Mouse (Mus musculus): Measurements from ENCODE around the gene Ephb6.
"Not testable (repeated sequence)": the region's sequence is repeated elsewhere in the genome, so short reads cannot be mapped to it uniquely, and the experiment has no call there.

Ephb6 gene

GRCm38 (mm10) chr6:41605061-41605793, at the start of gene Ephb6:
Gene Ephb6 (plus strand): TSS chr6:41605482.
- DNase-seq (ENCODE audit: low spot score in 2 of 2) = peak; percentile 59 to 61

DNA sequence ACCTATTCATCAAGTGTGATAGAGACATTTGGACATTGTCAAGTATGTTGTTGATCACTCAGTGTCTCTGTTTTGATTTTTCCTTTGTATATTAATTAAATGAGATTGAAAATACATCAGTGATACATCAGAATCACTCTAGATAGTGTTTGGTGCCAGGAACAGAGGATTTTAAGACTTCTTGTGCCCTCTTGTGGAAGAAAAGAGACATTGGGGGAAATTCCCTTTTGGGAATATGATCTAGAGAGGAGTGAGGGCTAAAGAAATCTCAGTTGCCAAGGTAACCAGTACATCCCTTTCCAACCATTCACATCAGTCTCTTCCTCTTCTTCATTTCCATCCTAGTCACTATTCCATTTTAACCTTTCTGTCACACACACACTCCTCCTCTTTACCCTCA, 48.9 kb upstream of the Ephb6 start:
- no peak for DNase-seq (ENCODE audit: low spot score in 2 of 2)

GRCm38 (mm10) chr6:41557468-41557867, 47.8 kb upstream of the Ephb6 start:
- DNase-seq (ENCODE audit: low spot score in 2 of 2) = no peak

- DNase-seq (ENCODE audit: low spot score in 2 of 2) = no peak
These were observed 47.0 kb upstream of the Ephb6 start for GRCm38 (mm10) chr6:41558271-41558670.

DNA sequence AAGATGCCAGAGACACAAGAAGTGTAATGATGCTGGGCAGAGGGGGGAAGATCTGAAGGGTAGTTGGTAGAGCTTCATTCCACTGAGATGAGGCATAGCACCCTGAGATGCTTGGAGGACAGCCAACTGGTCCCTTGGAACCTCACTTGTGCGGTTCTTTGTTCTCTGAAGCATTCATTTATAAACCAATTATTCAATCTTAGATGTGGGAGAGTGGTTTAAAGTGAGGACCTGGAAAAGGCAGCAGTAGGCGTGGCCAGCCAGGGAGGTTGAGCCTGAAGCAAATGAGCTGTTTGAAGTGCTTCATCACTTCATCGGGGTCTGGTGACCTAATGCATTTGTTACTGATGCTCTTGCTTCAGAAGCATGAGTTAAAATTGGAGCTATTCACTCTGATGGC, 46.0 kb upstream of the Ephb6 start:
- no peak for DNase-seq (ENCODE audit: low spot score in 2 of 2)

- peak in 1 of 2 experiments; percentile 8 for DNase-seq (ENCODE audit: low spot score in 2 of 2)
These were observed 45.0 kb upstream of the Ephb6 start for GRCm38 (mm10) chr6:41560273-41560672.

DNA sequence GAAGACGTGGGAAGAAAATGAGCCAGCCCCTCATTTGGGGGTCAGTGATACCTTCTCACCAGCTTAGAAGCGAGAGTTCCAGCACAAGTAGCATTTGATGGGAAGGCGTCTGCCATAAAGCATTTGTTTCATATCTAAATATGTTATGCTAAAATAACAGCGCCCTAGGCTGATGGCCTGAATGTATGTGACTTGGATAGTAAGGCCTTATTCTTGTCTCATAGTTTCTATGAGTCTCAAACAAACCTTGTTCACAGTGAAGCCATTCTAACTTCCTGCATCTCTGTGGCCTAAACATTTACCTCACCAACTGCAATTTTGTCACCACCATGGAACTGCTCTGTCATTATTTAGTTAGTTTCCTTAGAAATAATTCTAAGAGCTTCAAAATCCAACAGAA, 42.7 kb upstream of the Ephb6 start:
- DNase-seq (ENCODE audit: low spot score in 2 of 2) = no peak

GRCm38 (mm10) chr6:41563104-41563951, 42.0 kb upstream of the Ephb6 start:
- DNase-seq (ENCODE audit: low spot score in 2 of 2) = not testable (repeated sequence)

DNA sequence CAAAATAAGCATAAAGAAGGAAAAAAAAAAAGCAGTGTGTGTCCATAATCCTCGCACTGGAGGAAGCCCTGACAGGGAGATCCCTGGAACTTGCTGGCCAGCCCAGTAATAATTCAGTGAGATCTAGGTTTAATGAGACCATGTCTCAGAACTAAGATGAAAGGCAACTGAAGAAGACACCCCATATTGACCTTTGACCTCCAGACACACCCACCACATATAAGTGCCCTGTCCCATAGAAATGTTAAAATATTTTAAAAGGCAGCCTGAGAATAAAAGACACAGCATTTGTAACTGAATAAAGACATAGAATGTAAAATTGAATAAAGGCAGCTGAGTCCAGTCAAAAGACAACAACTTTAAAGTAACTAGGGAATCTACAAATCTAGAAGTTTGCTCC, 40.0 kb upstream of the Ephb6 start:
- DNase-seq (ENCODE audit: low spot score in 2 of 2) = no peak

GRCm38 (mm10) chr6:41566965-41567364, 38.3 kb upstream of the Ephb6 start:
- no peak for DNase-seq (ENCODE audit: low spot score in 2 of 2)

DNA sequence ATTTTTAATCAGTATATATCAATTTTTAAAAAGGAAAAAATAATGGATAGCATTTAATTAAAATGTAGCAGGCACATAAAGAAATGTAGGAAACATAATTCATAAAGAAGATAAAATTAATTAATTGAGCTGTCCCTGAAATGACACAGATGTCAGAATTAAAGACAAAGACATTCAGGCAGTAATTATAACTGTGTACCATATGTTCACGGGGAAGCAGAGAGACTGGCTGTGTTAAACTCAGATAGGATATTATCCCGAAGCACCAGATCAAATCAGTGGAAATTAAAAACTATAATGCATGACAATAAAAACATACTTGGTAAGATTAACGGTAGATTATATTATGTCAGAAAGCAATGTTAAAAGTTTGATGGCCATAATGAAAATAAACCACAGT, 36.2 kb upstream of the Ephb6 start:
- no peak for DNase-seq (ENCODE audit: low spot score in 2 of 2)

DNA sequence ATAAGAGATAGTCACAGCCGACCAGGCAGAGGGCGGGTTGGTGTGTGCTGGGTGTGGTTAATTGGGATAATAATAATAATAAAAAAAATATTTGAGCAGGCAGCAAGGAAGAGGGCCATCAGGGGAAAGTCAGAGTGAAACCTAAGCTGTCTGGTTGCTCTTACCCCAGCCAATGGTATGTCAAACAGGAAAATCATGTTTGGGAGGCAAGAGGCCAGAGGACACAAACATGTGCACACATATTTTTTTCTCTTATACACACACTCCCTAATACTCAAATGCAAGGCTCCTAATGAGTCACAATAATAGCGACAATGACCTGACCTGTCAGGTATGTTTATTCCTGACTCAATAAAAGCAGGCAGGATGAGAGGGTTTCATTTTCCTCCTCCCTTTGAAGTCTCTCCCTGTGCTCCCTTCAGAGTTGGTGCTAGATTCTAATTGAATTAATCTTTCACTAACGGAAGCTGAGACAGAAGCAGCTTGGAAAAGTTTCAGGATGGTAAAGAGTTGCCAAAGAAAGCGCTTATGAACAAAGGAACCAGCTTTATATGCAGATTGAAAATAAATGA, 28.7 kb upstream of the Ephb6 start:
- DNase-seq (ENCODE audit: low spot score in 2 of 2) = no peak

GRCm38 (mm10) chr6:41577297-41577696, 28.0 kb upstream of the Ephb6 start:
- no peak for DNase-seq (ENCODE audit: low spot score in 2 of 2)

GRCm38 (mm10) chr6:41581295-41581694, 24.0 kb upstream of the Ephb6 start:
- no peak for DNase-seq (ENCODE audit: low spot score in 2 of 2)

GRCm38 (mm10) chr6:41582189-41582588, 23.1 kb upstream of the Ephb6 start:
- DNase-seq (ENCODE audit: low spot score in 2 of 2) = no peak

- DNase-seq (ENCODE audit: low spot score in 2 of 2) = no peak
These were observed 756 bp upstream of the Ephb6 start for GRCm38 (mm10) chr6:41604401-41605050.

DNA sequence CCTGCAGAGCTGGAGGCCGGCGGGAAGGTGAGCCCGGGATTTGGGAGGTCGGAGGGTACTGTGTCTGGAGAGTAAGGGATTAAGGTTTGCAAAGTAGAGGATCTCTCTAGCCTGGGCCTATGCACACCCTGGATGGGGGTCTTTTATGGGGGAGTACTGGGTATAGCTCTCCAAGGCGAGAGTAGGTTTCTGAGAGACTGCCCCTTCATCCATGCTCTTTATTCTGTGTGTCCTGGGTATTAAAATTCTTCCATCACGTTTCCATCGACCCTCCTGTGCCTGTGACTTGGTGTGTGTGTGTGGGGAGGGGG, 467 bp downstream of the Ephb6 start:
- DNase-seq (ENCODE audit: low spot score in 2 of 2) = no peak

DNA sequence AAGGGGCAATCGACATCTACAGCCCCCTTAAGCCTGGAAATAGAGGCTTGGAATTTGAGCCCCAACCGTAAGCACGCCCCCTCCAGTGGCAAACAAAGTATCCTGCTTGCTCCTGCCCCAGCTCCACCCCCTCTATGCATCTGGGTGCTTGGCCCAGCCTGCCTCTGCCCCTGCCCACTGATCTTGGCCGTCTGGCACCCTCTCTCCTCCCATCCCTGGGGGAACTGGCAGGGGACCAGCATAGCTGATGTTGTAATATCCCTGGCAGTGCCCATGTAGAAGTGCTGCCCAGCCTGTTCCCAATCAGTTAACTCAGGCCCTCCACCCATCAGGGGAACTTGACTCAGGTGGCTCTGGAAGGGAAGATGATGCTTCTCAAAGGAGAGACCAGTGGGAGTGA, 932 bp downstream of the Ephb6 start:
- no peak for DNase-seq (ENCODE audit: low spot score in 2 of 2)

- DNase-seq (ENCODE audit: low spot score in 2 of 2) = no peak
These were observed 2.4 kb downstream of the Ephb6 start for GRCm38 (mm10) chr6:41607637-41608036.

- no peak for DNase-seq (ENCODE audit: low spot score in 2 of 2)
These were observed 15.0 kb downstream of the Ephb6 start for GRCm38 (mm10) chr6:41620173-41620798.

DNA sequence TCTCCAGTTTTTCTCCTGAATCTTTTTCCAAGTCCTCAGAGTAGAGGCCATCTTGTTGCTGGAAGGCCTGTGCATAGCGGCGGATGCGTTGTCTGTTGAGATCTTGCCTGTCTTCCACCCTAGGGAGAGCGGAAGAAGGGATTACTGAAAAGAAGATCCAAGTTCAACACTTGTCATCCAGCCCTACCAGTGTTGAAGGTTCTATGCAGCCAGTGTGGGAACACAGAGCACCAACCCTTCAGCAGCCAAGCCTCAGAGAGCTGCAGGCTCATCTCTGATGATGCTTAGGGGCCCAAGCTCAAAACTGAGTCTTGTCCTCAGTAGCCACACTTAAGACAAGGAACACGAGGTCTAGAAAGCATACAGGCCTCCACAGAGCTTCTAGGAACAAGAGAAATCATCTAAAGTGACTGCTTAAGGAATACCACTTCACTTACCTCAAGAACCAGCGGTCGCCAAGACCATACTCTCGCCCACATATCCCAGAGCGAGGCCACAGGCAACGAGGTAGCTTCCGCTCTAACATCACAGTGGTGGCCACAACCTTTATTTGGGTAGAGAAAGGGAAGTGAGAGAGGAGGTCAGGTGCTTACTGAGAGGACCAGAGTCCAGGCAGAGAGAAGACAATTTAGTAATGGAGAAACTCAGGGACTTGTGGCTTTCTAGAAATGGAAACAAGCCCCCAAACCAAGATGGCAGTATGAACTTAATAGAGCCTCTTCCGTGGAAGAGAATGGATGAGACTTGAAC, 16.1 kb downstream of the Ephb6 start:
- DNase-seq (ENCODE audit: low spot score in 2 of 2) = no peak
